Mouse (Mus musculus) urinary bladder, postnatal 4 days (tissue): ENCODE measurements around the gene Gm12216.
A peak's percentile ranks its signal among the peaks of the same experiment; 100 is the strongest.

Experiments used
- DNase-seq, 2 experiments: peaks; one replicate each; pipeline ENCODE4 v3.0.0; 2021 to 2022; ENCODE audit warnings: low spot score in 2 of 2

Gm12216 gene

DNA sequence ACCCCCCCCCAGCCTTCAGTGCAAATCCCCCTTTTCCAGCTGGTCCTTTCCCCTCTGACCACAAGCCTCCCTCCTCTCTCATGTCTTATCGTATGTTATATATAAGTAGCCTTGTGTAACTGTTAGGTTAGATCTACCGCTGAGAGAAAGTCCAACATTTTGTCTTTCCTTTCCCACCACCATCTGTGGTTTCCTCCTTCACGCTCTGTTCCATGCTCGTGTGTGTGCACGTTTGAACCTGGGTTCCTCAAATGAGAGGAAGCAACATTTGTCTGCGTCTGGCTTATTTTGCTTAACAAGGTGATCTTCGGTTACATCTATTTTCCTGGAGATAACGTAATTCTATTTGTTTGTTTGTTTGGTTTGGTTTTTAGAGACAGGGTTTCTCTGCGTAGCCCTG is 111.1 kb downstream of the Gm12216 start:
- DNase-seq = no peak

DNA sequence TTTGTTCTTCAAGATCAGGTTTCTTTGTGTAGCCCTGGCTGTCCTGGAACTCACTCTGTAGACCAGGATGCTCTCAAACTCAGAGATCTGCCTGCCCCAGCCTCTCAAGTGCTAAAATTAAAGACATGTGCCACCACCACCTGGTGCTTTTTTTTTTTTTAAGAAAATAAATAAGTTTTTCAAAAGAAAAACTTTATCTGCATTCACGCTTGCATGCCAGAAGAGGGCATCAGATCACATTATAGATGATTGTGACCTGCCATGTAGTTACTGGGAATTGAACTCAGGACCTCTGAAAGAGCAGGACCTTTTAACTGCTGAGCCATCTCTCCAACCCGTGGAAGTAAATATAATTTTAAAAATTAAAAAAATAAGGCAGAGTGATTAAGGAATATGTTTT is 113.8 kb downstream of the Gm12216 start:
- no peak for DNase-seq

DNA sequence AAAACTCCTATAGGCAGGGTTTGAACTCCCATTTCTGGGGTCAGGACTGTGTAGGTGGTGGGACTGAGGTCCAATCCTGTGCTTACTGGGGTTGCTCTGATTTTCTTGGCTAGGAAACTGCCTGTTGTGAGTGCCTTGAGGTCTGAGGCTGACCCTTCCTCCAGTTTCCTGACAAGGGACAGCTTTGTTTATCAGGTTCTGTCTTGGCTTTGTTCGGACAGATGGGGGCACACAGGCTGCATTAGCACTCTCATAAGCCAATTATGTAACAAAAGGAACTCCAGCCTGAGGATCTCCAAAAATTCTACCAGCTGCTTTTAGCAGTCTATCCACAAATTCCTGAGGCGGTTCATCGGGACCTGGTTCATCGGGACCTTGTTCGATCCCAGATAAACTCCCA is 116.7 kb downstream of the Gm12216 start:
- no peak for DNase-seq

DNA sequence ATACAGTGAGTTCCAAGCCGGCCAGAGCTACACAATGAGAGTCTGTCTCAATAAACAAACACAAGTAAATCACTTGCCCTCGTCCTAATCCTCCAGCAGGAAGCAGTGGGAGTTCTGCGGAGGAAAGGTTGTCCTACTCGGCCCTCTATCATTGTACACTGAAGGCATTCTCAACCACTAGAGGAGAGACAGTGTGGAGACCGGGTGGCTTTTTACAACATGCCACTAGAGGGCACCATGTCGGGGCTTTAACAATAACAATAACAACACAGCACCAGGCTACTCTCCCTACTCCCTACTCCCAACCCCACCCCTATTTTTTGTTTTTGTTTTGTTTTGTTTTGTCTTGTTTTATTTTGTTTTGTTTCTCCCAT is 121.5 kb downstream of the Gm12216 start:
- no peak for DNase-seq

DNA sequence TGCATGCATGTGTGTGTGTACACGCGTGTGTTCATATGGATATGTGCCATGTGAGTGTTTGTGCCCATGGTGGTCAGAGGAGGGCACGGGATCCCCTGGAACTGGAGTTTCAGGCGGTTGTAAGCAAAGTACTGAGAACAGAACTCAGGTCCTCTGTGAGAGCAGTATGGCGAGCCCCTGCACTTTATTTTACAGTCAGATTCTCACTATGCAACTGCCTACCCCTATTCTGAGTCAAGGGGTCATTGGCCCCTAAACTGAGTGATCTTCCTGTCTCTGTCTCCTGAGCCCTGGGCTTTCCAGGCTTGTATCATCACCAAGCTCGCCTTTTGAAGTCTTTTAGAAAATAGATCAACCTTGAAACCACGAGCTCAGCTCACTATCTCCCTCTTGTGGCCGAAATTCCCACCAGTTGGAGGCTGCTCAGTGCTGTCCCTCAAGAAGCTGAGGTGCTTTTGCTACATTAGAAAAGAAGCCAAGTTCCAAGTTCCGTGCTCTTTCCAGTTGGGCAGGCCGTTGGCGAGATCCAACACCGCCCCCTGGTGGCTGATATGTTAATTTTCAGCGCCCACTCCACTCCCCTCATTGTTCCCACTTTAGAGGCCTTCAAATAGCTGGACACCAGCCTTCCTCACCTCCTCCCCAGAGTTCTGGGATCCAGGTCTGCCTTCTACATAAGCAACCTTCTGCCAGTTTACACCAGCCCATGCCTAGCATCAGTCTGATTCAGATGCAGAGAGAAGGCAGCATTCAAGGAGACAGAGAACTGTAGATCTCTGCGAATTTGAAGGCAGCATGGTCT is 122.1 kb downstream of the Gm12216 start:
- DNase-seq = peak; percentile 64 to 82

DNA sequence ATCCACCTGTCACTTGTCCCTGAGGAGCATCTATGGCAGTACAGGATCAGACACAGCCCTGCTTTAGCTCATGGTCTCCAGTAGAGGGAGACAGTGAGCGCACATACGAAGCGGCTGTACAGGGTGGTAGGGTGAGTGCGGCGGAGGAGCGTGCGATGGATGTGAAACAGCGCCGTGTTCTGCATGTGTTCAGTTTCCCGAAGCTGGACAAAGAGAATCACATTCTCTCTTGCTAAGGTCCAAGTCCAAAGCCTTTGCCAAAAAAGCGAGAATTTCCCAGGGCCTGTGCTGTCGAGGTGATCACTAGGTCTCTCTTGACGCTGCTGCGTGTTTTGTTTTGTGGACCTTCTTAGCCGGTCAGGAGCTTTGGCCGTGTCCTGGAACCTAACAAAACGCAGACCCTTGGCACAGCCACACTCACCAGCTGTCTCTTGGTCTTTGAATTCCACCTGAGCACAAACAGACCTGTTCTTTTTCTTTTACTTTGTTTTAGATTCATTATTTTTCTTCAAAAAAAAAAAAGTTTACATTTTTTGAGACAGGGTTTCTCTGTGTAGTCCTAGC is 123.3 kb downstream of the Gm12216 start:
- DNase-seq = peak in 1 of 2 experiments; percentile 48

DNA sequence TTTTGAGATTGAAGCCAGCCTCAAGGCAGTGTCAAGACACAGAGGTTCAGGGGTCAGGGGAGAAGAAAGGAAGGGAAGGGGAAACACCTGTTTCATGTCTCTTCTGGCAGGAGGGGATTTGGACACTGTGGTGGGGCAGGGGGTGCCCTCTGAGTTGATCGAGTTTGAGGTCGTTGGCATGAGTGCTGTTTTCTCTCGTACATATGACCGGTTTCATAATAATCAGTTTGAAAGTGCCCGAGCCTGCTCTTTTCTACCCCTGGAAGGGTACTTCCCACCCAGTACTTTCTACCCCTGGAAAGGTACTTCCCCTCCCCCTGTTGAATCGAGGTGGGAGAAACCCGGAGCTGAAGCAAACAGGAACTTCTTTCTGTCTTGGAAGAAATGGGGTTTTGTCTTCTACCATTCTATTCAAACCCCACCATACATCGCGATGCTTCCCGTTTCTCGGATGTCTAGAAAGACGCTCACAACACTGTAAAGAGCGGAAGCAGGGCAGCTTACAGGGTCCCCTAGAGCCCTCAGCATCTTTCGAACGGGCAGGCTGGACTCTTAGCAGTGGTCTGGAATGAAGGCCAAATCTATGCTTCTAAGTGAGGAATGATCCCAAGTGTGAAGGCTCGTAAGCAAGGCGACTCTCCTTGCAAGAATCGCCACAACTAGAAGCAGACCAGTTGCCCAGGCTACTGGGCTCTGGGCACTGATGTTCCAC is 123.9 kb downstream of the Gm12216 start:
- no peak for DNase-seq

DNA sequence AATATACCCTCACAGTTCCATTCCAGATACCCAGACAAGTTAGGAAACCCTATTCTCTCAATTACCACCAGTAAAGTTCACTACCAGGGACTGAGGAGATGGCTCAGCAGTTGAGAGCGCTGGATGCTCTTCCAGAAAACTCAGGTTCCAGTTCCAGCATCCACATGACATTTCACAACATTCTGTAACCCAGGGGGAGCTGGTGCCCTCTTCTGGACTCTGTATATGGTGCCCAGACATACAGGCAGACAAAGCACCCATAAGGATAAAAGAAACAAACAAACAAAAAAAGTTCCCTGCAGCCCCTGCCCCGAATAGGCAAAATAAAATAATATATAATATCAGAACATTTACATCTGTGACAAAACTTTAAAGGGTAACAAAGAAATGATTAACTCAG is 124.6 kb downstream of the Gm12216 start:
- no peak for DNase-seq

DNA sequence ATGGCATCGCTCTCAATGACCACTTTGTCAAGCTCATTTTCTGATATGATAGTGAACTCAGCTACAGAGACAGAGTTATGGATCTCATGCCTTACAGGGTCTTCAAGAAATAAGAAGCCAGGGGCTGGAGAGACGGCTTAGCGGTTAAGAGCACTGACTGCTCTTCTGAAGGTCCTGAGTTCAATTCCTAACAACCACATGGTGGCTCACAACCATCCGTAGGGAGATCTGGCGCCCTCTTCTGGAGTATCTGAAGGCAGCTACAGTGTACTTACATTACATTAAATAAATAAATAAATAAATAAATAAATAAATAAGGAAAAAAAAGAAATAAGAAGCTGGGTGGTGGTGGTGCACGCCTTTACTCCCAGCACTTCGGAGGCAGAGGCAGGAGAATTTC is 125.2 kb downstream of the Gm12216 start:
- DNase-seq = no peak
